Mouse (Mus musculus) hindbrain, embryonic 14.5 days (tissue): ENCODE measurements at regions not wholly inside any gene's neighbourhood (a gene's known extent, or its start where the extent isn't known, plus 50 kb on each side); places are given as distances from the start of the nearest gene placed in this dataset.

Source experiments
- ATAC-seq: fragments of 200-750 bp; cut with Nextera tagmentation; 2 replicates; pipeline ENCODE4 v1.8.0; 2017; ENCODE audit warnings: moderate number of reproducible peaks, mild to moderate bottlenecking, moderate TSS enrichment, moderate library complexity; ENCODE audit not compliant: low FRiP score
- DNase-seq: peaks from one replicate; pipeline ENCODE4 v3.0.0-alpha.2; 2015; ENCODE audit warnings: low spot score
- H3K27ac ChIP-seq: fragments of 300-500 bp; sonication (generic); 2 replicates; pipeline ENCODE4 v1.5.1; 2014; ENCODE audit warnings: mild to moderate bottlenecking, moderate library complexity
- H3K27me3 ChIP-seq: fragments of 300-500 bp; sonication (generic); 2 replicates; pipeline ENCODE4 v1.6.1; 2014; ENCODE audit warnings: mild to moderate bottlenecking, low read length, mixed read lengths; ENCODE audit not compliant: control insufficient read depth, insufficient read depth
- H3K36me3 ChIP-seq: fragments of 300-500 bp; sonication (generic); replicated peaks from 2 replicates; pipeline ENCODE4 v1.6.1; 2014; ENCODE audit not compliant: control insufficient read depth, insufficient read depth
- H3K4me1 ChIP-seq: fragments of 300-500 bp; sonication (generic); replicated peaks from 2 replicates; pipeline ENCODE4 v1.6.1; 2014; ENCODE audit warnings: antibody characterized with exemption, low read length, mixed read lengths; ENCODE audit not compliant: control insufficient read depth, insufficient read depth
- H3K4me2 ChIP-seq: fragments of 300-500 bp; sonication (generic); replicated peaks from 2 replicates; pipeline ENCODE4 v1.6.1; 2014; ENCODE audit warnings: mild to moderate bottlenecking, moderate library complexity
- H3K4me3 ChIP-seq: fragments of 300-500 bp; sonication (generic); replicated peaks from 2 replicates; pipeline ENCODE4 v1.5.1; 2014; ENCODE audit warnings: mild to moderate bottlenecking, low read length
- H3K9ac ChIP-seq: fragments of 300-500 bp; sonication (generic); 2 replicates; pipeline ENCODE4 v1.6.1; 2014
- H3K9me3 ChIP-seq: fragments of 300-500 bp; sonication (generic); 2 replicates; pipeline ENCODE4 v1.6.1; 2016; ENCODE audit warnings: low read length; ENCODE audit not compliant: control insufficient read depth
- WGBS: fragments of 180-500 bp; shearing (Covaris S2); extraction: QIAGEN DNeasy Blood & Tissue Kit; methylation state at CpG from one replicate; pipeline ENCODE4 v1.1.7; 2014; 5-methylcytosine and 5-hydroxymethylcytosine counted together

- H3K27ac ChIP-seq: no peak overlapping the region
- no peak for DNase-seq
- WGBS: 85% methylated on average over 3 of the region's 3 CpGs
- H3K4me1 ChIP-seq: no peaks in the 10 kb centered on the region
- no peak overlapping the region for H3K4me2 ChIP-seq
- no peak for ATAC-seq
- no peaks in the 10 kb centered on the region for H3K27me3 ChIP-seq
- H3K9ac ChIP-seq: no peak overlapping the region
- H3K36me3 ChIP-seq: no peaks in the 10 kb centered on the region
- no peaks in the 10 kb centered on the region for H3K9me3 ChIP-seq
- no peak overlapping the region for H3K4me3 ChIP-seq
Measured at GRCm38 (mm10) chr3:118072363-118072762, 203.6 kb upstream of the Snx7 start.

- no peaks in the 10 kb centered on the region for H3K9me3 ChIP-seq
- H3K36me3 ChIP-seq: no peaks in the 10 kb centered on the region
- ATAC-seq (no peak), DNase-seq (no peak)
- H3K4me3 ChIP-seq: no peak overlapping the region
- no peaks in the 10 kb centered on the region for H3K27me3 ChIP-seq
- no peak overlapping the region for H3K27ac ChIP-seq
- no peaks in the 10 kb centered on the region for H3K4me1 ChIP-seq
- H3K9ac ChIP-seq: no peak overlapping the region
- WGBS: 86% methylated on average over 4 of the region's 4 CpGs
- no peak overlapping the region for H3K4me2 ChIP-seq
Measured at GRCm38 (mm10) chr3:118070129-118070528, 201.4 kb upstream of the Snx7 start.

- ATAC-seq: no peak
- Histone ChIP-seq H3K4me2 (no peak overlapping the region), H3K9me3 (no peaks in the 10 kb centered on the region), H3K4me3 (no peak overlapping the region), H3K27me3 (no peaks in the 10 kb centered on the region), H3K9ac (no peak overlapping the region), H3K27ac (no peak overlapping the region), H3K4me1 (no peaks in the 10 kb centered on the region), H3K36me3 (no peaks in the 10 kb centered on the region)
- WGBS: 30% methylated on average over 2 of the region's 2 CpGs
- no peak for DNase-seq
Measured at GRCm38 (mm10) chr3:118063679-118064078, 194.9 kb upstream of the Snx7 start.

GRCm38 (mm10) chr3:118062569-118062968, 193.8 kb upstream of the Snx7 start:
- no peaks in the 10 kb centered on the region for H3K27me3 ChIP-seq
- no peaks in the 10 kb centered on the region for H3K9me3 ChIP-seq
- H3K4me3 ChIP-seq: no peak overlapping the region
- WGBS: 84% methylated on average over 1 of the region's 1 CpGs
- H3K4me2 ChIP-seq: no peak overlapping the region
- no peaks in the 10 kb centered on the region for H3K36me3 ChIP-seq
- no peak overlapping the region for H3K9ac ChIP-seq
- DNase-seq: no peak
- no peaks in the 10 kb centered on the region for H3K4me1 ChIP-seq
- no peak overlapping the region for H3K27ac ChIP-seq
- ATAC-seq: no peak

- H3K9me3 ChIP-seq: no peaks in the 10 kb centered on the region
- no peaks in the 10 kb centered on the region for H3K27me3 ChIP-seq
- no peaks in the 10 kb centered on the region for H3K36me3 ChIP-seq
- H3K27ac ChIP-seq: no peak overlapping the region
- WGBS: 78% methylated on average over 11 of the region's 11 CpGs
- DNase-seq (no peak), ATAC-seq (no peak)
- H3K4me1 ChIP-seq: 0 out of 2 replicates have a peak, but pooled peaks cover 3% of the 10 kb centered on the region
- no peak overlapping the region for H3K9ac ChIP-seq
- H3K4me3 ChIP-seq: no peak overlapping the region
- H3K4me2 ChIP-seq: no peak overlapping the region
Measured at GRCm38 (mm10) chr3:118047016-118047415, 178.3 kb upstream of the Snx7 start.

GRCm38 (mm10) chr3:118046536-118046935, 177.8 kb upstream of the Snx7 start:
- DNase-seq: no peak
- Histone ChIP-seq H3K9me3 (no peaks in the 10 kb centered on the region), H3K27ac (no peak overlapping the region), H3K27me3 (no peaks in the 10 kb centered on the region), H3K4me1 (0 out of 2 replicates have a peak, but pooled peaks cover 3% of the 10 kb centered on the region), H3K4me3 (no peak overlapping the region), H3K4me2 (no peak overlapping the region; the same call in 1 of the 2 replicates), H3K36me3 (no peaks in the 10 kb centered on the region), H3K9ac (no peak overlapping the region)
- ATAC-seq: no peak
- 58% methylated on average over 11 of the region's 11 CpGs for WGBS

GRCm38 (mm10) chr3:118036501-118036900, 167.8 kb upstream of the Snx7 start:
- no peak overlapping the region for H3K4me2 ChIP-seq
- 93% methylated on average over 7 of the region's 7 CpGs for WGBS
- no peaks in the 10 kb centered on the region for H3K27me3 ChIP-seq
- no peak for DNase-seq
- H3K36me3 ChIP-seq: no peaks in the 10 kb centered on the region
- H3K27ac ChIP-seq: no peak overlapping the region
- H3K4me1 ChIP-seq: no peaks in the 10 kb centered on the region
- H3K9ac ChIP-seq: no peak overlapping the region
- no peaks in the 10 kb centered on the region for H3K9me3 ChIP-seq
- H3K4me3 ChIP-seq: no peak overlapping the region
- no peak for ATAC-seq

GRCm38 (mm10) chr3:117995401-117995800, 126.7 kb upstream of the Snx7 start:
- Histone ChIP-seq H3K4me1 (no peaks in the 10 kb centered on the region), H3K27me3 (no peaks in the 10 kb centered on the region), H3K9me3 (no peaks in the 10 kb centered on the region), H3K27ac (no peak overlapping the region), H3K9ac (no peak overlapping the region), H3K4me2 (no peak overlapping the region), H3K4me3 (no peak overlapping the region), H3K36me3 (no peaks in the 10 kb centered on the region)
- WGBS: 42% methylated on average over 4 of the region's 4 CpGs
- DNase-seq (no peak), ATAC-seq (no peak)

GRCm38 (mm10) chr3:117994110-117994509, 125.4 kb upstream of the Snx7 start:
- no peak for ATAC-seq
- no peaks in the 10 kb centered on the region for H3K27me3 ChIP-seq

GRCm38 (mm10) chr3:117990561-117990960, 121.8 kb upstream of the Snx7 start:
- Histone ChIP-seq H3K27me3 (no peaks in the 10 kb centered on the region), H3K9me3 (no peaks in the 10 kb centered on the region), H3K4me2 (no peak overlapping the region), H3K4me1 (no peaks in the 10 kb centered on the region), H3K4me3 (no peak overlapping the region), H3K27ac (no peak overlapping the region), H3K36me3 (no peaks in the 10 kb centered on the region), H3K9ac (no peak overlapping the region)
- WGBS: 90% methylated on average over 2 of the region's 2 CpGs
- DNase-seq (no peak), ATAC-seq (no peak)

More at GRCm38 (mm10) chr3:117994110-117994509, 125.4 kb upstream of the Snx7 start:
- Histone ChIP-seq H3K4me1 (no peaks in the 10 kb centered on the region), H3K36me3 (no peaks in the 10 kb centered on the region), H3K4me2 (no peak overlapping the region), H3K9ac (no peak overlapping the region), H3K27ac (no peak overlapping the region), H3K9me3 (no peaks in the 10 kb centered on the region), H3K4me3 (no peak overlapping the region)
- DNase-seq: no peak
- WGBS: 50% methylated on average over 3 of the region's 3 CpGs
